Mouse (Mus musculus) T-helper 1 cell (primary cell): ENCODE measurements around the gene Ccnk.

Experiments used
- in situ Hi-C: fragments of 300-600 bp; cut with MboI, MseI; formaldehyde crosslinking; loops from one replicate; pipeline ENCODE4 v1.15.1; 2025; ENCODE audit warnings: high pct_unique_total_duplicates

Gene Ccnk

GRCm38 (mm10) chr12:108221712-108222111 is 42.3 kb downstream of the Ccnk start:
- in situ Hi-C loops, result no loop called here

GRCm38 (mm10) chr12:108223357-108223756 is 44.0 kb downstream of the Ccnk start:
- in situ Hi-C loops, result no loop called here

GRCm38 (mm10) chr12:108225781-108226180 is 46.4 kb downstream of the Ccnk start:
- in situ Hi-C loops, result no loop called here

GRCm38 (mm10) chr12:108226216-108226615 is 46.8 kb downstream of the Ccnk start:
- in situ Hi-C loops, result no loop called here

GRCm38 (mm10) chr12:108226941-108227340 is 47.6 kb downstream of the Ccnk start:
- in situ Hi-C loops, result no loop called here

GRCm38 (mm10) chr12:108227527-108227926 is 48.1 kb downstream of the Ccnk start:
- in situ Hi-C loops, result no loop called here

GRCm38 (mm10) chr12:108230077-108230476 is 50.7 kb downstream of the Ccnk start:
- in situ Hi-C loops, result no loop called here

GRCm38 (mm10) chr12:108230821-108231794 is 51.7 kb downstream of the Ccnk start:
- in situ Hi-C loops, result no loop called here

- in situ Hi-C loops, result no loop called here
Observed at GRCm38 (mm10) chr12:108231901-108232300, 52.5 kb downstream of the Ccnk start.

- in situ Hi-C loops, result no loop called here
Observed at GRCm38 (mm10) chr12:108233736-108234135, 54.4 kb downstream of the Ccnk start.

GRCm38 (mm10) chr12:108234832-108235602 is 55.6 kb downstream of the Ccnk start:
- in situ Hi-C loops, result no loop called here

GRCm38 (mm10) chr12:108235976-108236555 is 56.7 kb downstream of the Ccnk start:
- in situ Hi-C loops, result no loop called here

- in situ Hi-C loops, result no loop called here
Observed at GRCm38 (mm10) chr12:108237300-108238006, 58.1 kb downstream of the Ccnk start.

DNA sequence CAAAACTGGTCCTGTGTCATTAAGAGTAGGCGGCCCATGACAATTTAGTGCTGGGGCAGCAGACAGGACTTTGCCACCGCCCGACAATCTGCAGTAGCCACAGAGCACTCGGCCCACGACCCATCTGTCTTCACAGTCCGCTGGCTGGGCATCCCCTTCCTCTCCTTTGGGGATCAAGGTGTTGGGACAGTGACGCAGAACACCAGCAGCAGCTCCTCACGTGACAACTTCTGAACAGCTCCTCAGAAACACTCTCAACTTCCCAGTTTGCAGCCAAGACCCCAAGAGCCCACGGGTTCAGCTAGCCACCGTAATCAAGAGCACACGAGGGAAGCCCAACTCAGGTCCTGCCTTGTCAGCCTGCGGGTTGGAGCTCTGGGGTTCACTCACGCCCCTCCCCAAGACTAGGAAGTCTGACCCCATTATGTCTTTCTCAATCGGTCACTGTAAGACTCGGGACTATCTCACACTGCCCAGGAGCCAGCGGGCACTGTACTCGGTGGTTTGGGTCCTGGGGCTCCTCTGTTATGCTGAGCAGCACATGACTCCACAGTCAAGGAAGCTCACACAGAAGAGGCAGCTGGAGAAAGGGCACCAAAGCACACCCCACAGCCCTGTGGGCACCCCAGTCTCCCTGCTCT is 59.1 kb downstream of the Ccnk start:
- in situ Hi-C loops, result no loop called here

DNA sequence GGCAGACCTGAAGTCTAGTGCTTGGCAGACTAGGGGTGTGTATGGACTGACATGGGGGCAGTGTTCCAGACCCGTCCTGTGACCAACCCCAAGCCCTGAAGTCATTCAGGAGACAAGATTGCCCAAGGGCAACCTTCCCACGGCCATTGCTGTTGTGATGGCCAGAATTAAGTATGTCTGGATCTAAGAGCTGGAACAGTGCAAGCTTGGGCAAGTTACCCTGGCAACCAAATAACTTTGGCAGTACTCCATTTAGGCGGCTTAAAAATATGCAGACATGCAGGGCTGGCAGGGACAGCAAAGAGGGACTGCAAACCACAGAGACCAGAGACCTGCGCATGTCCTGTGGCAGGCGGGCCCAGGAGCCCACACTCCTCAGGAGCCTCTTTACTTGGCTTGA is 60.1 kb downstream of the Ccnk start:
- in situ Hi-C loops, result no loop called here

- in situ Hi-C loops, result loop anchor here (10.0 kb wide), 1 partner anchor 1074 kb away; no protein-coding TSS in a partner anchor
Observed at GRCm38 (mm10) chr12:108240401-108240890, 61.1 kb downstream of the Ccnk start.

DNA sequence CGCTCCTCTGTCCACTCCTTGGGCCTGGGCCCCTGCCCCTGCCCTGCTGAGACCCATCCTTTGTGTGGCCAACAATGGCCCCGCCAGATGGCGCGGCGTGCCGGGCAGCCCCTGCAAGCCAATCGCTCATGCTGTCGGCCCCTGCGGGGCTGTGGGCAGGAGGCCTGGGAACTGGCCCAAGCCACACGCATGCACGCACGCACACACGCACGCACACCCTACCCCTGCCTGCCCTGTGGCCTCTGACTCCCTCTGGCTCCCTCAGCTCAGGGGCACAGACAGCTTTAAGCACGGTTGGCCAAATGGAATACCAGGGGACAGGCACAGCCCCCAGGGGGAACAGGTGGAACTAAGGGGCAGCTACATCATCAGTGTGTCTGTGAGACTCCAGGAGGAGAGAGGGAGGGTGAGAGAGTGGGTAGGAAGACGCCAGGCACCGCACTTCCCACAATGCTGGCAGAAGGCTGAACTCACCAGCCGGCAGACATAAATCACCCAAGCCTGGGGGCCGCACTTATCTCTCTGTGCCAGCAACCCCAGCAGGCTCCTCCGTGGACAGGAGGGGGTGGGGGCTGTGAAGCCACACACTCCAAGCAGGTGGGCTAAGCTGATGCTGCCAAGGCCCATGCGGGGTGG is 61.7 kb downstream of the Ccnk start:
- in situ Hi-C loops, result loop anchor here (10.0 kb wide), 1 partner anchor 1074 kb away; no protein-coding TSS in a partner anchor

DNA sequence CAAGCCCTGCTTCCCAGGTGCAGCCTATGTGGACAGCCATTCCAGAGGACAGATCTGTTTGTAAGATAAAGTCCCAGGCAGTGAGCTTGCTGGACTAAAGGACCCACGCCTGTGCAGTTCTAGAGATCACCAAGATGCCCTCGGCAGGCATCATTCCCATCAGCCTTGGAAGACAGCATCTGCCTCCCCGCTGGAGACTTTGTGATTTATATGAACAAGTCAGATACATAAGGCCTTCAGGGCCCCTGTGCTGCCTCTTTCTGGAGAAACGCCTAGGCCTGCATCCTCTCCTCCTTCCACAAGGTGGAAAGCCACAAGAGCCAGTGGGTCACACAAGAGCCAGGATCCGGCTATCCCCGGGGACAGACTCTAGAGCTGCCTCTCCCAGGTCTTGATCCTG is 62.2 kb downstream of the Ccnk start:
- in situ Hi-C loops, result loop anchor here (10.0 kb wide), 1 partner anchor 1073 kb away; no protein-coding TSS in a partner anchor

GRCm38 (mm10) chr12:108242243-108242745 is 62.9 kb downstream of the Ccnk start:
- in situ Hi-C loops, result loop anchor here (10.0 kb wide), 1 partner anchor 1073 kb away; no protein-coding TSS in a partner anchor

DNA sequence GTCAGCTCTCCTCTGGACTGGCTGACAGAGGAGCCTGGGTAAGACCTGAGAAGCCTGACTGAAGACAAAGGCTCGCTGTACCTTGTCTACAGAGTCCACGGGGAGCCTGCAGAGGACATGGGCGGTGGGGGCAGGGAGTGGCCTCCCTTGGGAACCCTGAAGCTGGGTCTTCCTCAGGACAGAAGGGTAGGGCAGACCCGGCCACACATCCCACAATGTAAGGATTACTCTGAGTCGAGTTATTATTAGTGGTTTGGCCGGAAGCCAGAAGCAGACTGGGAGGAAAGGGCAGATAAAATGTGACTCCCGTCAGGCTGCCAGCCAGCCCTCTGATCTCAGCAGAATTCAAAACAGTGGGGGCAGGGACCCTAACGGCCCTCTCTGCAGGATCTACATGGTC is 65.4 kb downstream of the Ccnk start:
- in situ Hi-C loops, result loop anchor here (10.0 kb wide), 1 partner anchor 1070 kb away; no protein-coding TSS in a partner anchor
